Mouse (Mus musculus): ENCODE results near the gene Gm28048.

DNA sequence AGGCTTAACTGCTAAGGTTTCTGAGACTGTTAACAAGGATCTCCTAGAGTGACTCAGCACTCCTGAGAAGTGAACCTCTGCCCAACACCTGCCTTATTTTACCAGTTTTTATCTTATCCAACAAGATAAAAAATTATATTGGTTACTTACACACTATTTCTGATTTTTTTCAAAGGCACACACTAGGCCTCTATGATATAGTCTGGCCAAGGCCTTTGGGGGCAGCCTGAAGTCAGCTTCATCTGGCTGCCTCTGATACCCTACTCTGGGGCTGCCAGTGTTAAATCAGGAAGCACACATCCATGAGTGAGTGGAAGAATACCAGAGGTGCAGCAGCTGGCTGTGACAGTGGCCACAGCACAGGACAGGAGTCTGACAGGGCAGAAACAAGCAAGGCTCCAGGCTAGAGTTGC, 75.4 kb downstream of the Gm28048 start:
- TF ChIP-seq CTCF (IDR thresholded peaks at IDR 0.05; ENCODE audit: low read depth) (no peak), EP300 (optimal IDR thresholded peaks at IDR 0.05) (no peak)
